Mouse (Mus musculus) kidney, postnatal 0 days (tissue): Measurements from ENCODE around the gene Kif17. TPM values are rescaled to one million over a fixed set of nuclear protein-coding genes. Genes with fewer than 3 reads are reported as not detected.

Experiments used
- ATAC-seq: fragments of 200-750 bp; cut with Nextera tagmentation; replicated peaks from 2 replicates; pipeline ENCODE4 v1.8.0; 2017; ENCODE audit warnings: low read depth, moderate number of reproducible peaks, moderate TSS enrichment, moderate library complexity; ENCODE audit not compliant: low FRiP score
- DNase-seq: peaks from one replicate; pipeline ENCODE4 v3.0.0-alpha.2; 2016; ENCODE audit warnings: low spot score
- H3K27ac ChIP-seq: fragments of 300-500 bp; sonication (generic); 2 replicates; pipeline ENCODE4 v1.5.1; 2014; ENCODE audit warnings: mild to moderate bottlenecking
- H3K27me3 ChIP-seq: fragments of 300-500 bp; sonication (generic); 2 replicates; pipeline ENCODE4 v1.6.1; 2014; ENCODE audit warnings: low read length, mixed read lengths; ENCODE audit not compliant: insufficient read depth
- H3K36me3 ChIP-seq: fragments of 300-500 bp; sonication (generic); 2 replicates; pipeline ENCODE4 v1.6.1; 2014; ENCODE audit warnings: low read length, mixed read lengths; ENCODE audit not compliant: insufficient read depth
- H3K4me1 ChIP-seq: fragments of 300-500 bp; sonication (generic); replicated peaks from 2 replicates; pipeline ENCODE4 v1.6.1; 2014; ENCODE audit warnings: antibody characterized with exemption, low read length, mixed read lengths; ENCODE audit not compliant: insufficient read depth
- H3K4me2 ChIP-seq: fragments of 300-500 bp; sonication (generic); 2 replicates; pipeline ENCODE4 v1.6.1; 2014; ENCODE audit warnings: mild to moderate bottlenecking, low read length, moderate library complexity, mixed read lengths
- H3K4me3 ChIP-seq: fragments of 300-500 bp; sonication (generic); replicated peaks from 2 replicates; pipeline ENCODE4 v1.5.1; 2014; ENCODE audit warnings: low read depth, low read length
- H3K9ac ChIP-seq: fragments of 300-500 bp; sonication (generic); 2 replicates; pipeline ENCODE4 v1.6.1; 2014; ENCODE audit warnings: low read depth, low read length
- H3K9me3 ChIP-seq: fragments of 300-500 bp; sonication (generic); replicated peaks from 2 replicates; pipeline ENCODE4 v1.6.1; 2016; ENCODE audit warnings: low read length, inconsistent platforms, mixed read lengths
- CTCF ChIP-seq: IDR thresholded peaks from 2 replicates; pipeline ENCODE4 v1.5.1; 2016; ENCODE audit warnings: antibody characterized with exemption, low read depth, mild to moderate bottlenecking, moderate library complexity
- WGBS: fragments of 180-500 bp; shearing (Covaris S2); extraction: QIAGEN DNeasy Blood & Tissue Kit; methylation state at CpG from one replicate; pipeline ENCODE4 v1.1.7; 2014; 5-methylcytosine and 5-hydroxymethylcytosine counted together
- polyA plus RNA-seq: library from polyadenylated mRNA; unstranded; fragments of >200 nt; fragmentation: Nextera tagmentation; extraction: Ambion mirVana; gene quantifications from 2 replicates; pipeline ENCODE4 v1.2.1, GENCODE M21; 2015

Kif17 gene
- polyA plus RNA-seq, 1 experiment from 2014 or later: 0.66 TPM

- 65% methylated on average over 8 of the region's 8 CpGs for WGBS
- Histone ChIP-seq H3K27ac (no peak overlapping the region), H3K36me3 (no peaks in the 10 kb centered on the region), H3K9me3 (no peaks in the 10 kb centered on the region), H3K27me3 (no peaks in the 10 kb centered on the region), H3K4me2 (no peak overlapping the region), H3K4me1 (peaks cover 10% of the 10 kb centered on the region), H3K9ac (no peak overlapping the region), H3K4me3 (no peak overlapping the region)
- TF ChIP-seq CTCF: no peak
- ATAC-seq (no peak), DNase-seq (no peak)
Observed at GRCm38 (mm10) chr4:138341393-138341792, 91.2 kb downstream of the Kif17 start.

GRCm38 (mm10) chr4:138342048-138342447 is 91.8 kb downstream of the Kif17 start:
- no peak overlapping the region for H3K4me2 ChIP-seq
- 68% methylated on average over 7 of the region's 7 CpGs for WGBS
- DNase-seq (no peak), ATAC-seq (no peak)
- no peak for TF ChIP-seq CTCF
- H3K36me3 ChIP-seq: no peaks in the 10 kb centered on the region
- H3K9me3 ChIP-seq: no peaks in the 10 kb centered on the region
- H3K9ac ChIP-seq: no peak overlapping the region
- no peaks in the 10 kb centered on the region for H3K27me3 ChIP-seq
- H3K4me3 ChIP-seq: no peak overlapping the region
- H3K4me1 ChIP-seq: peaks cover 10% of the 10 kb centered on the region
- H3K27ac ChIP-seq: 0 out of 2 replicates have a peak overlapping the region, but pooled peaks have one; percentile 82

- no peaks in the 10 kb centered on the region for H3K9me3 ChIP-seq
- H3K4me1 ChIP-seq: peaks cover 10% of the 10 kb centered on the region
- ATAC-seq (peak; percentile 89), DNase-seq (peak; percentile 51)
- 59% methylated on average over 6 of the region's 6 CpGs for WGBS
- H3K4me2 ChIP-seq: no peak overlapping the region
- no peak overlapping the region for H3K4me3 ChIP-seq
- no peak for TF ChIP-seq CTCF
- no peaks in the 10 kb centered on the region for H3K27me3 ChIP-seq
- peak overlapping the region; percentile 82 for H3K27ac ChIP-seq
- H3K9ac ChIP-seq: no peak overlapping the region
- H3K36me3 ChIP-seq: no peaks in the 10 kb centered on the region
Observed at GRCm38 (mm10) chr4:138342778-138343177, 92.5 kb downstream of the Kif17 start.

- Histone ChIP-seq H3K9ac (no peak overlapping the region), H3K4me3 (no peak overlapping the region), H3K27me3 (no peaks in the 10 kb centered on the region), H3K27ac (peak overlapping the region; percentile 82), H3K9me3 (no peaks in the 10 kb centered on the region), H3K4me2 (no peak overlapping the region), H3K4me1 (peaks cover 10% of the 10 kb centered on the region), H3K36me3 (no peaks in the 10 kb centered on the region)
- 31% methylated on average over 10 of the region's 10 CpGs for WGBS
- DNase-seq: peak; percentile 42
- no peak; the same call in 1 of the 2 replicates for ATAC-seq
- TF ChIP-seq CTCF: no peak
Observed at GRCm38 (mm10) chr4:138343341-138343837, 93.2 kb downstream of the Kif17 start.

DNA sequence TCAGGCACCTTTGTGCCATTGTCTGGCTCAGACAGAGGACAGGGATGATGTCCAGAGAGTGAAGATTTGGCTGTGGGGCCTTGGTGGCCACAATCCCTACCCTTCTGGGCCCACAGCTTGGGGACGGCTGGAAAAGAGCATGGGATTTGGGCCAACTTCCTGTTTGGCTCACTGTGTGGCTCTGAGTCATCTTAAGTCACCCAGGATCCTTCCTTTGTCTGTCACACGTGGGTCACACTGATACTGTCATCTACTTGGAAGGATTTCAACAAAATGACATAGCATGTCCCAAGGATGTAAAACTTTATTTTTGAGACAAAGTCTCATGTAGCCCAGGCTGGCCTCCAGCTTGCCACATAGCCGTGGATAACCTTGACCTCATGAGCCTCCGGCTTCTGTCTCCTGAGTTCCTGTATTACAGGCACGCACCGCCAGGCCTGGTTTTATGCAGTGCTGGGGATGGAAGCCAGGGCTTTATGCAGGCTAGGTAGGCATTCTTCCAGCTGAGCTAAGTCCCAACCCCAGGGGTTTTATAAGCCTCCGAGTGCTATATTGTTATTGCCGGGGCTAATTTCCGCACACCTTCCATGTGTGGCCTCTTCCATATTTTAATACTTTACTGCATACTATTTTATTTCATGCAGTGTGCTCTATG is 94.8 kb downstream of the Kif17 start:
- DNase-seq: no peak
- H3K27me3 ChIP-seq: no peaks in the 10 kb centered on the region
- H3K9me3 ChIP-seq: no peaks in the 10 kb centered on the region
- H3K36me3 ChIP-seq: no peaks in the 10 kb centered on the region
- WGBS: 75% methylated on average over 9 of the region's 9 CpGs
- ATAC-seq: no peak
- peaks cover 10% of the 10 kb centered on the region for H3K4me1 ChIP-seq
- no peak for TF ChIP-seq CTCF
- H3K4me3 ChIP-seq: no peak overlapping the region
- no peak overlapping the region for H3K27ac ChIP-seq
- no peak overlapping the region for H3K9ac ChIP-seq
- no peak overlapping the region for H3K4me2 ChIP-seq

DNA sequence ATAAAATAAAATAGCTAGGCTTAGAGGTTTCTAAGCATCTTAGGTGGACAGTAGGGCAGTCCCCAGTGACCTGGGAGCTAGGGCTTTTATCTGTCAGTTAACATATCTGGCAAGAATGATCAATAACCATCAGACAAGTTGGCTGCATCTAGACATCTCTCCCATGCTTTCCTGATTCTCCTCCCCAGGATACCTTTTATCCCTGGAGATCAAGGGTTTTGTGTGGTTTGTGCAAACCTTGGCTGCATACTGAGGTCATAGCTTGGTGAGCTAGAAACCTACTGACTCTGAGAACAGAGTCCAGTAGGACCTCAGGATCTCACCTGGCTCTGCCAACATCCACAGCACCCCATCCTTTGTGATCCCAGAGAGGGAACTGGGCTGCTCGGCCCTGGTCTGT is 97.0 kb downstream of the Kif17 start:
- Histone ChIP-seq H3K36me3 (no peaks in the 10 kb centered on the region), H3K9ac (no peak overlapping the region), H3K27me3 (no peaks in the 10 kb centered on the region), H3K9me3 (no peaks in the 10 kb centered on the region), H3K4me3 (no peak overlapping the region), H3K4me1 (peaks cover 10% of the 10 kb centered on the region), H3K27ac (no peak overlapping the region), H3K4me2 (no peak overlapping the region)
- no peak for TF ChIP-seq CTCF
- ATAC-seq (no peak), DNase-seq (no peak)
- WGBS: 73% methylated on average over 1 of the region's 1 CpGs
